Mouse (Mus musculus) spleen, adult 2 months (tissue): ENCODE data around the gene Hoxb5.

Experiments
- CTCF ChIP-seq: fragments of 200-500 bp; IDR thresholded peaks from 2 replicates; pipeline ENCODE4 v1.5.1; 2011; ENCODE audit warnings: mild to moderate bottlenecking, inconsistent platforms; ENCODE audit not compliant: insufficient read depth, insufficient read length, insufficient replicate concordance; ENCODE audit errors: extremely low read depth
- POLR2A ChIP-seq: fragments of 200-500 bp; IDR thresholded peaks from 2 replicates; pipeline ENCODE4 v1.6.1; 2011; ENCODE audit warnings: low read depth, low read length, inconsistent platforms

DNA sequence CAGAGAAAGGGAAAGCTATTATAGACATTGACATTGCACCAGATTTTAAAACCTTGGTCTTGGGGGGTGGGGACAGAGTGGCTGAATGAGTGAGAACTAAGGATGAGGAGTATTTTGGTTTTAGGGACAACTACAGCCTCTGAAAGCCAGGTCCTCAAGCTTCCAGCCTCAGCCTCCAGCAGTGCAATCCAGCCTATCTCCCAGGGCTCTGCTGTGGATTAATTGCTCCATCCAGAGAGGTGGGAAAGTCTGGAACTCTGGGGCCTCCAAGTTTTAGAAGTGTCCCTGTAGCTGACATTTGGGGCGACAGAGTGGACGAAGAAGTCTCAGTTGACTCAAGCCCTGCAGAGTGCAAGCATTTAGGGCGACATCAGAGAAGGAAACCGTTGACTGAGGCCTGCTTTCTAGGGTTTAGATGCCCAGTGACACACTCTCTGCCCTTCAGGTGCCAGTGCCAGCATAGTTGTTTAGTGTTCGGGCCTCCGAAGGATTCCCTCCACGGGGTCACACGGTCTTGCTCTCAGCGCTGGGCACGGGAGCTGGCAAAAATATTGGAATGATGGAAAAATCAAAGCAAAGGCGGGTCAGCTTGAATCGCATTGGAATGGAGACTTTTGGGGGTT is 10.8 kb downstream of the Hoxb5 start:
- TF ChIP-seq CTCF = no peak
- no peak for TF ChIP-seq POLR2A
